Mouse (Mus musculus) 3134 (cell line): Measurements from ENCODE around the gene Pcyt1b.

Source experiments
- DNase-seq: peaks from one replicate; pipeline ENCODE4 v3.0.0-alpha.2; 2011; ENCODE audit warnings: low spot score; ENCODE audit not compliant: insufficient read length; ENCODE audit errors: extremely low read depth

The Pcyt1b gene

GRCm38 (mm10) chrX:93654218-93655002, at the start of gene Pcyt1b:
Gene Pcyt1b, plus strand, starts transcription at chrX:93654863.
- DNase-seq, result no peak

- DNase-seq, result no peak
Observed at GRCm38 (mm10) chrX:93630256-93630655, 24.4 kb upstream of the Pcyt1b start.

DNA sequence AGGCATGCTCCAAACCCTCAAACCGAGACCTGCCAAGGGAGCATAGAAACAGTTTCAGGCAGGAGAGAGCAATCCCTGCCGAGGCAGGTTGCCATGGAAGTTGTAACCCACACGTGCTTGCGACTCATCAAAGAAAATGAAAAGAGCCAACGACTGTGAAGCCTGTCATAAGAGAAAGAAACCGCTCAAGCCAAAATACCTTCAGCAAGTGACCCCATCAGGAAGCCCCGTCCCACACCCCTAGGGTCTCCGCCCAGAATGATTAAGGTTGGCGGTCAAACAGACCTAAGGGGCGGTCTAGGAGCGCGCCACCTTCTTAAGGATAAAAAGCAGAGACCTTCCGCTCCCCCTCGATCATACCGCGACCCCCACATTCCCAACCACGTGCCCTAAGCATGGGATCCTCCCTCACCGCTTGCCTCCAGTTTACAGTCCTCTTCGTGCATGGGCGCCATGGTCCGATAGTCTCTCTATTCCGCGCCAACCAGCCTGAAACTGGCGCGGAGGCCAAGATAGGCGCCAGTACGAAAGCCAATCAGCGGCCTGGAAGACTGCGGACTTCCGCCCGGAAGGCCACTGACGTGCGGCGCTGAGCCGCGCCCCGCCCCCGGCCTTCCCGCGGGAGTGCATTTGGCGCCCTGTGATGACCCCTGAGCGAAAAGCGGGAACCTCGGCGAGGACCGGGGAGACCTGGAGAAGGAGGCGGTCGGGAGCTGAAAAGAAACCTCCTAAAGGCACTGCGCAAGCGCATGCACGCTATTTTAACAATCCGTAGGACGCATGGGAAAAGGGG, 22.8 kb upstream of the Pcyt1b start, which contains the start of gene Pola1:
Gene Pola1, minus strand, starts transcription at position 499 of the 793 bp plus-strand sequence.
- DNase-seq, result peak; percentile 98

DNA sequence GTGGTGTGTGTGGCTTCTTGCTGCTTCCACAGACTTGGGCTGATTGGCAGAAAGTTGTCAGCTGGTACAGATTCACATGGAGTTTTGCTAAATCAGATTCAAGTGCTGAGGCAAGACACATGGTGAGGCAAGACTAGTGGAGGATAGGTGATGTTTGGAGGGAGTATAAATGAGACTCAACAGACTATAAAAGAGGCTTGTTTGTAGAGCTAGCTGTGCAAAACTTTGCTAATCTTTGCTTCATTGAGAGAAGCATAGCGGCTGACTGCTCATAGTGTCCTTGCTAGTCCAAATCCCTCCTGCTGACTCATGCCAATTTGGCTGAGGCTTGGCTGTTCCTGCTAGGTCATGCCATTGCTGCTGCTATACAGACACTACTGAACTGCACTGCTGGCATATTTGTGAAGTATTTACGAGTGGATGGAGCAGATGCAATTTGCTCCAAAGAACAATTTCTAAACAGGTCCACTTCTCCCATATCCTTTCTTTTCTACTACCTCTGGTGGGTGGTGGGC, 19.7 kb upstream of the Pcyt1b start:
- peak; percentile 41 for DNase-seq

DNA sequence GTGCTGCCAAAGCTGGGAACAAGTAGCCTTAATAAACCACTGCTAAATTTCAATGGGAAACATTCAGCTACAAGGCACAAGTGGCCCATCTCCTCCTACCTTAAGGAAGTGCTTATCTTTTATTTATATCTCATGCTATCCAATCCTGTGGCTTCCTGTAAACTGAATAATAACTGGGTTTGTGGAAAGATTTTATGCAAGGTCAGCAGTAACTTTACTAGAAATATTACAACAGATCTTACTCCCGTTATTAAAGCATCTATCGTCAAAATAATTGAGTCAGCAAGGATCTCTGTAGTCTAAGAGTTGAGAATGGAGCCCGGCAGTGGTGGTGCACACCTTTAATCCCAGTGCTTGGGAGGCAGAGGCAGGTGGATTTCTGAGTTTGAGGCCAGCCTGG, 11.1 kb upstream of the Pcyt1b start:
- DNase-seq, result no peak

- no peak for DNase-seq
Observed at GRCm38 (mm10) chrX:93644022-93644421, 10.6 kb upstream of the Pcyt1b start.

GRCm38 (mm10) chrX:93650738-93651137, 3.9 kb upstream of the Pcyt1b start:
- DNase-seq, result no peak

GRCm38 (mm10) chrX:93655153-93655552, 490 bp downstream of the Pcyt1b start:
- no peak for DNase-seq

DNA sequence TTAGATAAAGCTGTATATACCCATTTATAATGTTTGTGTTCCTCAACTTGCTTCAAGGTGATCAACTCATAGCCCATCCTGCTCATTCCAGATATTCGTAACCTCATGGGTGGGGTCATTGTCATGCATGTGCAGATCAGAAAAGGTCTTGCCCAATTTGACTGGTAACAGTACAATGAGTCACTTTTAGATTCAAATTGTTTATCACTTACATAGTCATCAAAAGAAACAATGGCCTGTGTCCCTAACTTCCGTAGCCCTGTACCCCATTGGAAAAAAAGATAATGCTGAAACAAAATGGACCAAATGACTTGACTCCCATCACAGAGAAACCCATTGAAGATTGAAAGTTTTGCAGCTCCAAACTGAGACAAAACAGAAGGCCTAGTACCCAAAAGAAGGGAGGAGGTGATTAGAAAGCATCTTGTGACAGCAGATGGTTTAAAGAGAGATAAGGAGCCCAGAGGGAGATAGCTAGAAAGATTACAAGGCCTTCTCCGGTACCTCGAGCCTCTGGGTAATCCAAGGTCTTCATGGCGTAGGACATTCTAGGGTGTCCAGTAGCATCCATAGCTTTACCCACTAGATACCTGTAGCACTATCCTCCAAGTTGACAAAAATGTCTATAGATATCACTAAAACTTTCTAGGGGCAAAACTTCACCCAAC, 9.4 kb downstream of the Pcyt1b start:
- DNase-seq, result no peak

DNA sequence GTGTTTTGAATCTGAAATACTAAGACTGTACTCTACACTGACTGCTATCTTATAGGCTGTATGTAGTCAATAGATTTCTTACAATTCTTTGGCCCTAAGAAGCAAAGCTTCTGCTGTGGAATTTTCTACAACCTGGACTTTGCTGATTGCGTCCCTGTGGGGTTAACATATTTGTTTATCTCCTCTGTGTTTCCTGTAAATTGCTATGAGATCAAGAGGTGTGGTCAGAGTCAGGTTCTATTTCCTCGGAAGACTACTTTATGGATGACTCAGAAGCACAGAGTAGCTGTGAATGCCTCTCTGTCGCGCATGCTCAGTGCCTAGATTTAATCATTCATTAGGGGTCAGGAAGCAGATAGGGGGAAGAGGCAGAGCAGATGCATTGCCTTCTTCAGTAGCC, 10.1 kb downstream of the Pcyt1b start:
- DNase-seq, result no peak

DNA sequence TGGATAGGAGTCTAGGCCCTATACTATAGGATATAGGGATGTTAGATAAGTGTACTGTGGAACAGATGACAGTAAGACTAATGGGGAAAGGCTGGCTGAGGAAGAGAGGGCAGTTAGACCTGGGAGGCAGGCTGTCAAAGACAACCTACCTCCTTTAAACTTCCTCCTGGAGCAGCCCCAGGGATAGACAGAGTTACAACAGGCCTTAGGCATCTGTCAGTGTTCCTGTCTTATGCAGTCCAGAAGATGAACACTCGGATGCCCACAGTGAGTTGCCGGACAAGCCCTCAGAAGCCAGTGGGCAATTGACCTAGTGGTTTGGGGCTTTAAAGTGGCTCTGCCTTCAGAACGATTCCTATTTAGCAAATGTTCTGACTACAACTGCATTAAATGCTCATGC, 19.8 kb downstream of the Pcyt1b start:
- no peak for DNase-seq

- peak; percentile 71 for DNase-seq
Observed at GRCm38 (mm10) chrX:93674836-93675795, 20.5 kb downstream of the Pcyt1b start.

DNA sequence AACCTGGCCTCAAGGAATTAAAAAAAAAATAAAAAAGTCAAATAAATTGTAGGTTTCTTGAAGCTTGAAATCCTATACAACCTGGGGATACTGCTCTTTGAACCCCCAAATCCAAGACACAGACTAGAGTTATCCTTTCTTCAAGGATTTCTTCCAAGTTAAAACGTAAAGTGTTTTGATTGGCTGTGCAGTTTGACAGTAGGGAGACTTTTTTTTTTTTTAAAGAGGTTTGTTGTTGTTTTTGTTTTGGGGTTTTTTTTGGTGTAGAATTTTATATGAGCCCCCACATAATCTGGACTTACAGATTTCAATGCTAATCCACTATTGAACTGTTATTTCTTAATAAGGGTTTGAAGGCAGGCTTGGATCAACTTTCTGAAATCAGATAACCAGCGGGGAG, 21.6 kb downstream of the Pcyt1b start:
- DNase-seq, result no peak

- DNase-seq, result no peak
Observed at GRCm38 (mm10) chrX:93689287-93689686, 34.6 kb downstream of the Pcyt1b start.

GRCm38 (mm10) chrX:93690672-93691071, 36.0 kb downstream of the Pcyt1b start:
- DNase-seq, result no peak

DNA sequence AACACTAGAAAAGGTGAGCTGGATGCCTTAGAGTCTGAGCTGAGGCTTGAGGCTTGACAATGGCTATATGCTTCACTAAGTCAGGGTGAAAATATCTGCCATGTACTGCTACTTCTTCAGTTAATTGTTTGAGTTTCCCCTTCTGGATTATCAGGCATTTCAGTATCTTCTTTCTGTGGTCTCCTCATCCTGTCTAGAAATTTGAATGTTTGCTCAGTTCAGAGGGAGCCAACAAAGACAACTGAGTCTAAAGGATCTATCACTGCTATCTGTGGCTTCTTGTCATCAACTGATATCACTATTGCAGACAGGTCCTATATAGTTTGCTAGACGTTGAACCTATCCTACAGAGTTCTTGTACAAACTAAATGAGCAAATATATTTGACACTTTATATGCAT, 42.9 kb downstream of the Pcyt1b start:
- no peak for DNase-seq

DNA sequence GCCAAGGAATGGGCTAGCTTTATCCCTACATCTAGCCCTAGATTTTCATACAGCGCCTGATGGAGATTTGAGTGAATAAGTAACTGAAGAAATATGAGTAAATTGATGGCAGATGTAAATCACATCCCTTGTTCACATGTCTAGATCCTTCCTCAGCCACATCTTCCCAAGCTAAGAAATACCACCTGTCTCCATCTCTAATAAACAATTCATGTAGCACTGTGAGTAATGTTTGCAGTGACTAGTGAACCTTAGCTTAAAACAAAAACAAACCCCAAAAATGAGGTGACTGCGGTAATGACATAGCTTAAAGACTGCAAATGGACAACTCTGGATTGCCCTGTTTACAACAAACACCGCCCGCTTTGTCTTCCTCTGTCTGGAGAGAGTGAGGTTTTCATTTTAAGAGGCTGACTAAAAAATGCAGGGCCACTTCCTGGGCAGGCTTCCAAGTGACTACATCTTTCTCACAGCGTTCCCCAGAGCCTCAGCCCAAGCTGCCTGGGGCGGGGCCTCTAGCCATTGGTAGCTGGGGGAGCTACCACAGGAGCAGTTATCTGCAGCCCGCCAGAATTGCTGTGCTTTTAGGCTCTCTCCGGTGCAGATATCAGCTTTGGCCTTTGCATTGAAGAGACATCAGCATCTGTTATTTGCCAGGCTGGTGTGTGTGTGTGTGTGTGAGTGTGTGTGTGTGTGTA, 46.0 kb downstream of the Pcyt1b start:
- DNase-seq, result peak; percentile 71

- peak; percentile 4 for DNase-seq
Observed at GRCm38 (mm10) chrX:93712566-93712965, 57.9 kb downstream of the Pcyt1b start.

DNA sequence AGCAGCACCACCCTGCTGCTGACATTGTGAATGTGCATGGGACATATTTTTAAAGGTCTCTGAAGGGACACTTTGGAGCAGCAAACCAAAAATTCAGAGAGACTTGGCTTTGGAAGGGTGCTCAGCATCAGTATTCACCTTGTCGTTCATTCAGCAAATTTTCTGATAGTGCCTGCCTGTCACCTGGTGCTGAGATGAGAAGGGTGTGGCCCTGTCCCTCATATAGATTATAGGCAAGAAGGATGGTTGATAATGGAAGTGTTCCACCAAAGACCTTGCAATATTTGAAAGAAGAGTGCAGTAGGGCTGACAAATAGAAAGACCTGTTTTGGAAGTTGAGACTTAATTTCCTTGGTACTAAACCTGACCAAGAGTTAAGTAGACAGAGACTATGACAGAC, 74.9 kb downstream of the Pcyt1b start:
- no peak for DNase-seq
